Mouse (Mus musculus) heart, embryonic 11.5 days (tissue): ENCODE measurements at regions not wholly inside any gene's neighbourhood (a gene's known extent, or its start where the extent isn't known, plus 50 kb on each side); places are given as distances from the start of the nearest gene placed in this dataset.

Source experiments
- ATAC-seq: fragments of 200-750 bp; cut with Nextera tagmentation; replicated peaks from 2 replicates; pipeline ENCODE4 v1.8.0; 2017; ENCODE audit warnings: moderate library complexity; ENCODE audit not compliant: insufficient number of reproducible peaks, low FRiP score, low TSS enrichment
- H3K27ac ChIP-seq: fragments of 300-500 bp; sonication (generic); 2 replicates; pipeline ENCODE4 v1.5.1; 2014; ENCODE audit warnings: mild to moderate bottlenecking, low read depth, low read length
- H3K27me3 ChIP-seq: fragments of 300-500 bp; sonication (generic); 2 replicates; pipeline ENCODE4 v1.6.1; 2014; ENCODE audit warnings: mild to moderate bottlenecking, low read length, mixed read lengths; ENCODE audit not compliant: control insufficient read depth, insufficient read depth
- H3K36me3 ChIP-seq: fragments of 300-500 bp; sonication (generic); 2 replicates; pipeline ENCODE4 v1.6.1; 2014; ENCODE audit warnings: mild to moderate bottlenecking, low read length, moderate library complexity, mixed read lengths; ENCODE audit not compliant: control insufficient read depth, insufficient read depth
- H3K4me1 ChIP-seq: fragments of 300-500 bp; sonication (generic); 2 replicates; pipeline ENCODE4 v1.6.1; 2014; ENCODE audit warnings: low read length; ENCODE audit not compliant: control insufficient read depth, insufficient read depth
- H3K4me2 ChIP-seq: fragments of 300-500 bp; sonication (generic); 2 replicates; pipeline ENCODE4 v1.6.1; 2014; ENCODE audit warnings: mild to moderate bottlenecking, moderate library complexity
- H3K4me3 ChIP-seq: fragments of 300-500 bp; sonication (generic); 2 replicates; pipeline ENCODE4 v1.5.1; 2014; ENCODE audit warnings: low read depth, low read length
- H3K9ac ChIP-seq: fragments of 300-500 bp; sonication (generic); 2 replicates; pipeline ENCODE4 v1.6.1; 2014; ENCODE audit warnings: mild to moderate bottlenecking, low read depth, low read length, moderate library complexity
- H3K9me3 ChIP-seq: fragments of 300-500 bp; sonication (generic); replicated peaks from 2 replicates; pipeline ENCODE4 v1.6.1; 2016; ENCODE audit warnings: low read length; ENCODE audit not compliant: control insufficient read depth
- WGBS: fragments of 180-500 bp; shearing (Covaris S2); extraction: QIAGEN DNeasy Blood & Tissue Kit; methylation state at CpG from one replicate; pipeline ENCODE4 v1.1.7; 2014; ENCODE audit not compliant: insufficient replicate concordance; 5-methylcytosine and 5-hydroxymethylcytosine counted together

DNA sequence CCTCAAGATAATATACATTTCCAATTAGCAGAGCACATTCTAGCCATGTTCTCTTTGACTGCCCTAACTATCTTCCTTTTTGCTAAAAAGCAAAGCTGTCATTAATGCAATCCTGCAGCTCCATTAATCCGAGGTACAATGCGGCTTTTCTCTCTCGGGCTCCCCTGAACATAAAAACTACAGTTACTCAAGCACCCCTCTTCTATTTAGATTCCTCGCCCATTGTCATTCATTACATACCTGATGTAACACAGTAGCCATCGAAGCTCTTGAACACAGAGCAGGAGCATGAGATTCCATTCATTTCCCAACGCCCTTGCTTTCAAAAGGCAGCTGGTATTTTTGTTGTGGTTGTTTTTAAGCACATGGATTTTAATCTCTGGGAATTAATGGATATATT, 387.2 kb downstream of the Sorl1 start:
- Histone ChIP-seq H3K27me3 (no peaks in the 10 kb centered on the region), H3K27ac (peak overlapping the region; percentile 90), H3K4me2 (peak overlapping the region; percentile 75), H3K9me3 (no peaks in the 10 kb centered on the region), H3K4me3 (peak overlapping the region; percentile 42; the same call in 1 of the 2 replicates), H3K36me3 (no peaks in the 10 kb centered on the region), H3K4me1 (0 out of 2 replicates have a peak, but pooled peaks cover 3% of the 10 kb centered on the region), H3K9ac (no peak overlapping the region)
- WGBS = 30% methylated on average over 6 of the region's 6 CpGs
- no peak for ATAC-seq

GRCm38 (mm10) chr9:41736234-41736859, 387.8 kb downstream of the Sorl1 start:
- Histone ChIP-seq H3K27ac (peak overlapping the region; percentile 90), H3K27me3 (no peaks in the 10 kb centered on the region), H3K4me1 (0 out of 2 replicates have a peak, but pooled peaks cover 3% of the 10 kb centered on the region), H3K4me2 (peak overlapping the region; percentile 75), H3K9me3 (no peaks in the 10 kb centered on the region), H3K36me3 (no peaks in the 10 kb centered on the region), H3K4me3 (peak overlapping the region; percentile 42), H3K9ac (peak overlapping the region; percentile 73)
- WGBS = 4% methylated on average over 16 of the region's 16 CpGs
- no peak for ATAC-seq

GRCm38 (mm10) chr9:41735448-41736233, 388.5 kb downstream of the Sorl1 start:
- WGBS = 1% methylated on average over 22 of the region's 22 CpGs
- peak overlapping the region; percentile 42 for H3K4me3 ChIP-seq
- no peaks in the 10 kb centered on the region for H3K36me3 ChIP-seq
- peak overlapping the region; percentile 73 for H3K9ac ChIP-seq
- 0 out of 2 replicates have a peak, but pooled peaks cover 3% of the 10 kb centered on the region for H3K4me1 ChIP-seq
- H3K27me3 ChIP-seq = no peaks in the 10 kb centered on the region
- peak; percentile 65; the same call in 1 of the 2 replicates for ATAC-seq
- peak overlapping the region; percentile 75 for H3K4me2 ChIP-seq
- peak overlapping the region; percentile 90 for H3K27ac ChIP-seq
- no peaks in the 10 kb centered on the region for H3K9me3 ChIP-seq

GRCm38 (mm10) chr9:41734925-41735447, 389.1 kb downstream of the Sorl1 start:
- peak overlapping the region; percentile 73 for H3K9ac ChIP-seq
- no peak for ATAC-seq
- WGBS = 17% methylated on average over 8 of the region's 8 CpGs
- peak overlapping the region; percentile 90; the same call in 1 of the 2 replicates for H3K27ac ChIP-seq
- H3K9me3 ChIP-seq = no peaks in the 10 kb centered on the region
- H3K4me1 ChIP-seq = 0 out of 2 replicates have a peak, but pooled peaks cover 3% of the 10 kb centered on the region
- H3K4me3 ChIP-seq = peak overlapping the region; percentile 42
- H3K27me3 ChIP-seq = no peaks in the 10 kb centered on the region
- no peaks in the 10 kb centered on the region for H3K36me3 ChIP-seq
- H3K4me2 ChIP-seq = peak overlapping the region; percentile 75

- Histone ChIP-seq H3K9me3 (no peaks in the 10 kb centered on the region), H3K27ac (no peak overlapping the region), H3K36me3 (no peaks in the 10 kb centered on the region), H3K27me3 (no peaks in the 10 kb centered on the region), H3K9ac (no peak overlapping the region), H3K4me3 (no peak overlapping the region), H3K4me1 (no peaks in the 10 kb centered on the region), H3K4me2 (no peak overlapping the region)
- WGBS = 76% methylated on average over 4 of the region's 4 CpGs
- ATAC-seq = no peak
Observed at GRCm38 (mm10) chr9:41721609-41722008, 402.5 kb downstream of the Sorl1 start.

DNA sequence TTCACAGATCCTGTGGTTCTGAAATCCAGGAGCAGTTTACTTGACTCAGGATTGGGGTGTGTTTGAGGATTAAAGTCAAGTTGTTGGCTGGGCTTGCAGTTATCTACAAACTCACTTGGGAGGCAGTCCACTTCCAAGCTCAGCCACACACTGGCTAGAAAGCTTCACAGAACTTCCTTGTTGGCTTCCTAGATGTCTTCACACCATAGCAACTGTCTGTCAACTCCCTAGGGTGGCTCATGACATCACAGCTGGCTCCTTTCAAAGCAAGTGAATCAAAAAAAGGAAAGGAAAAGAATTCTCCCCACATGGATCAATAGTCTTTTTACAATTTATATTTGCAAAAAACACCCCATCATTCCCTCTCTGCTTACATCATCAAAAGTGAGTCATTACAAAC, 408.9 kb downstream of the Sorl1 start:
- Histone ChIP-seq H3K27ac (no peak overlapping the region), H3K36me3 (no peaks in the 10 kb centered on the region), H3K9me3 (no peaks in the 10 kb centered on the region), H3K4me1 (no peaks in the 10 kb centered on the region), H3K4me3 (no peak overlapping the region), H3K4me2 (no peak overlapping the region), H3K9ac (no peak overlapping the region), H3K27me3 (no peaks in the 10 kb centered on the region)
- no peak for ATAC-seq

DNA sequence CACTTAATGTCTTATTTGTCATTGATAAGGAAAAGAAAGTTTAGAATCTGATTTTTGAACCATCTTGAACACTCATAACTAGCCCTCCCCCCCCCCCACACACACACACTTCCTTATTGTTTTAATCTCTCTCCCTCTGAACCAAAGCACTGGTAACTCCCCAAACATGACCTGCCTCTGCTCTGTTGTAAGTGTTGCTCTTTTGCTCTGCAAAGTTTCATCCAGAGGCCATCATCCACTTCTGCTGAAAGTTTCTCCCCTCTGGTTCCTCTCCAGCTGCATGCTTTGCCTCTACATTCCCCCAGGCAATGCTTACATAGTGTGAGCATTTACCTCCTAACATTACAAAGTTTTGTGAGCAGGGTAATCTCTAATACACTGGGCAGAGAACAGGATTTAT, 418.1 kb downstream of the Sorl1 start:
- Histone ChIP-seq H3K36me3 (no peaks in the 10 kb centered on the region), H3K9me3 (no peaks in the 10 kb centered on the region), H3K4me2 (no peak overlapping the region), H3K9ac (no peak overlapping the region), H3K4me1 (0 out of 2 replicates have a peak, but pooled peaks cover 3% of the 10 kb centered on the region), H3K27ac (no peak overlapping the region), H3K4me3 (no peak overlapping the region), H3K27me3 (no peaks in the 10 kb centered on the region)
- no peak for ATAC-seq

GRCm38 (mm10) chr9:41705461-41705903, 418.6 kb downstream of the Sorl1 start:
- ATAC-seq = no peak
- Histone ChIP-seq H3K27ac (no peak overlapping the region), H3K27me3 (no peaks in the 10 kb centered on the region), H3K4me2 (no peak overlapping the region), H3K4me1 (peaks cover 6% of the 10 kb centered on the region; the same call in 1 of the 2 replicates), H3K9ac (no peak overlapping the region), H3K9me3 (no peaks in the 10 kb centered on the region), H3K4me3 (no peak overlapping the region), H3K36me3 (no peaks in the 10 kb centered on the region)
- 60% methylated on average over 8 of the region's 8 CpGs for WGBS
